Mouse (Mus musculus) olfactory bulb, adult 2 months (tissue): ENCODE data around the gene Stard3.

ENCODE experiments used
- CTCF ChIP-seq: fragments of 200-500 bp; IDR thresholded peaks from 2 replicates; pipeline ENCODE4 v1.5.1; 2012; ENCODE audit warnings: low read depth, mild to moderate bottlenecking, low read length, moderate library complexity; ENCODE audit not compliant: insufficient read depth
- POLR2A ChIP-seq: fragments of 200-500 bp; IDR thresholded peaks from 2 replicates; pipeline ENCODE4 v1.6.1; 2012; ENCODE audit warnings: mild to moderate bottlenecking, low read depth, low read length, moderate library complexity; ENCODE audit not compliant: insufficient read depth

DNA sequence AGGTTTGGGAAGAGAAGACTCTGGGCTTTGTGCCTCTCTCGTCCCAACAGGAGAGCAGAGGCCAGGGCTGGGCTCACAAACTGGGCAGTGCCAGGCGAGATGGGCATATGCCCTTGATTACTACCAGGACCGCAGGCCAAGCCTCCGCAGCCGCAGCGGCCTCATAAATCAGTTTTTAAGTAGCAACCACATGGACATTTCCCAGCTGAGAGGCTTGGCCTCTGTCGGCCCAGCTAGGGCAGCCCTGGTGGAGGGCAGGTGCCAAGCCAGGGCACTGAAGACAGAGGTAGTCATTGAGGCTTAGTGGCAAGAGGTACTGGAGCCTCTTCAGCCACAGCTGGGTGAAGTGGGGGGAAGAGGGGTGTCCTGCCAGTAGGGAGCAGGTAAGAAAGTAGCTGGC is 40.7 kb upstream of the Stard3 start:
- TF ChIP-seq CTCF (no peak), POLR2A (no peak)
